Mouse (Mus musculus): ENCODE measurements around the gene Dctpp1.

Gene Dctpp1

GRCm38 (mm10) chr7:127260309-127261111, at the start of gene Dctpp1:
TSS of gene Dctpp1 (minus strand) at chr7:127260709.
- TF ChIP-seq GATA4 (IDR thresholded peaks at IDR 0.05; ENCODE audit: insufficient replicate concordance, low read length), result no peak

- no peak for TF ChIP-seq GATA4 (IDR thresholded peaks at IDR 0.05; ENCODE audit: insufficient replicate concordance, low read length)
Measured at GRCm38 (mm10) chr7:127309951-127310350, 49.4 kb upstream of the Dctpp1 start.

- TF ChIP-seq GATA4 (IDR thresholded peaks at IDR 0.05; ENCODE audit: insufficient replicate concordance, low read length), result no peak
Measured at GRCm38 (mm10) chr7:127308887-127309286, 48.4 kb upstream of the Dctpp1 start.

- no peak for TF ChIP-seq GATA4 (IDR thresholded peaks at IDR 0.05; ENCODE audit: insufficient replicate concordance, low read length)
Measured at GRCm38 (mm10) chr7:127308431-127308830, 47.9 kb upstream of the Dctpp1 start.

GRCm38 (mm10) chr7:127297586-127298193, 37.2 kb upstream of the Dctpp1 start:
- no peak for TF ChIP-seq GATA4 (IDR thresholded peaks at IDR 0.05; ENCODE audit: insufficient replicate concordance, low read length)

GRCm38 (mm10) chr7:127296786-127297555, 36.5 kb upstream of the Dctpp1 start:
- TF ChIP-seq GATA4 (IDR thresholded peaks at IDR 0.05; ENCODE audit: insufficient replicate concordance, low read length), result no peak

- no peak for TF ChIP-seq GATA4 (IDR thresholded peaks at IDR 0.05; ENCODE audit: insufficient replicate concordance, low read length)
Measured at GRCm38 (mm10) chr7:127296098-127296497, 35.6 kb upstream of the Dctpp1 start, which contains the start of gene Itgal. TSS of gene Itgal (plus strand) at chr7:127296260.

GRCm38 (mm10) chr7:127290142-127290541, 29.6 kb upstream of the Dctpp1 start:
- no peak for TF ChIP-seq GATA4 (IDR thresholded peaks at IDR 0.05; ENCODE audit: insufficient replicate concordance, low read length)

GRCm38 (mm10) chr7:127289306-127289705, 28.8 kb upstream of the Dctpp1 start:
- no peak for TF ChIP-seq GATA4 (IDR thresholded peaks at IDR 0.05; ENCODE audit: insufficient replicate concordance, low read length)

GRCm38 (mm10) chr7:127287940-127288339, 27.4 kb upstream of the Dctpp1 start:
- no peak for TF ChIP-seq GATA4 (IDR thresholded peaks at IDR 0.05; ENCODE audit: insufficient replicate concordance, low read length)

GRCm38 (mm10) chr7:127285154-127285553, 24.6 kb upstream of the Dctpp1 start:
- no peak for TF ChIP-seq GATA4 (IDR thresholded peaks at IDR 0.05; ENCODE audit: insufficient replicate concordance, low read length)

GRCm38 (mm10) chr7:127282190-127282589, 21.7 kb upstream of the Dctpp1 start:
- no peak for TF ChIP-seq GATA4 (IDR thresholded peaks at IDR 0.05; ENCODE audit: insufficient replicate concordance, low read length)

- TF ChIP-seq GATA4 (IDR thresholded peaks at IDR 0.05; ENCODE audit: insufficient replicate concordance, low read length), result no peak
Measured at GRCm38 (mm10) chr7:127281114-127281513, 20.6 kb upstream of the Dctpp1 start.

- no peak for TF ChIP-seq GATA4 (IDR thresholded peaks at IDR 0.05; ENCODE audit: insufficient replicate concordance, low read length)
Measured at GRCm38 (mm10) chr7:127280092-127280491, 19.6 kb upstream of the Dctpp1 start.

GRCm38 (mm10) chr7:127278311-127278710, 17.8 kb upstream of the Dctpp1 start:
- TF ChIP-seq GATA4 (IDR thresholded peaks at IDR 0.05; ENCODE audit: insufficient replicate concordance, low read length), result no peak

- TF ChIP-seq GATA4 (IDR thresholded peaks at IDR 0.05; ENCODE audit: insufficient replicate concordance, low read length), result no peak
Measured at GRCm38 (mm10) chr7:127276519-127276961, 16.0 kb upstream of the Dctpp1 start.
